Mouse (Mus musculus): Measurements from ENCODE around the gene Rnf31.

DNA sequence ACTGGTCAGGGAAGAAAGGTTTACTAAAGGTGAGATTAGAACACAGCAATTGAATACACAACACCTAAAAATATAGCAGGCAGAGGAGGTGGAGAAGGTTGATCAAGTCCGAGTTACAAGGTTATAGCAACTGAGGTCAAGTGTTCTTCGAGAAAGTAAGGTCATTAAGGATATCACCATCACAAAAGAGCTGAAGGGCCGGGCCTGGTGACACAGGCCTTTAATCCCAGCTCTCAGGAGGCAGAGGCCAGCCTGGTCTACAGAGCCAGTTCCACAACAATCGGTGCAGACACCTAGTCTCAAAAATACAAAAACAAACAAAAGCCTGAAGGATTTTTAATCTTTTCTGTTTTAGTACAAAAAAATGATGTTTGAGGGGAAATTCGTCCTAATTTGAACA lies 40.2 kb upstream of the Rnf31 start:
- TF ChIP-seq CTCF (IDR thresholded peaks at IDR 0.05; ENCODE audit: low read depth, low read length) (no peak), POLR2A (IDR thresholded peaks at IDR 0.05; ENCODE audit: insufficient read depth, low read length) (no peak)
